Mouse (Mus musculus): ENCODE data around the gene Cdk5rap3. TPM values are rescaled to one million over a fixed set of nuclear protein-coding genes. Genes with fewer than 3 reads are reported as not detected.

Cdk5rap3 gene
- polyA plus RNA-seq (2015; fragmentation: Nextera tagmentation; extraction: Ambion mirVana) = 39.5 and 46.3 TPM in 2 replicates

GRCm38 (mm10) chr11:96916044-96916884 lies at the start of gene Cdk5rap3:
Cdk5rap3 (minus strand) TSS chr11:96916496.

GRCm38 (mm10) chr11:96943746-96944304 lies 27.5 kb upstream of the Cdk5rap3 start, which contains the start of gene Pnpo:
Pnpo (minus strand) TSS chr11:96943986.

GRCm38 (mm10) chr11:96928088-96928487 lies 11.8 kb upstream of the Cdk5rap3 start, which contains the start of gene Prr15l:
Prr15l (plus strand) TSS chr11:96928104.

Other genes starting within 250 kb of the Cdk5rap3 start
- gene Snx11, start 138.9 kb downstream of the Cdk5rap3 start, polyA plus RNA-seq (2015; fragmentation: Nextera tagmentation; extraction: Ambion mirVana) = 7.6 and 8.6 TPM in 2 replicates
- 36.4 and 38.9 TPM in 2 replicates for gene Cbx1, start 127.4 kb downstream of the Cdk5rap3 start, polyA plus RNA-seq (2015; fragmentation: Nextera tagmentation; extraction: Ambion mirVana)
- 92.9 and 93.4 TPM in 2 replicates for gene Nfe2l1, start 86.5 kb downstream of the Cdk5rap3 start, polyA plus RNA-seq (2015; fragmentation: Nextera tagmentation; extraction: Ambion mirVana)
- 160 and 192 TPM in 2 replicates for gene Copz2, start 66.6 kb downstream of the Cdk5rap3 start, polyA plus RNA-seq (2015; fragmentation: Nextera tagmentation; extraction: Ambion mirVana)
- gene Prr15l, start 11.6 kb upstream of the Cdk5rap3 start, polyA plus RNA-seq (2015; fragmentation: Nextera tagmentation; extraction: Ambion mirVana) = 0.18 TPM in 1 of 2 replicates, not detected in the other
- 14.3 and 16.0 TPM in 2 replicates for gene Pnpo, start 27.5 kb upstream of the Cdk5rap3 start, polyA plus RNA-seq (2015; fragmentation: Nextera tagmentation; extraction: Ambion mirVana)
- 8.1 and 10.1 TPM in 2 replicates for gene Sp2, start 66.5 kb upstream of the Cdk5rap3 start, polyA plus RNA-seq (2015; fragmentation: Nextera tagmentation; extraction: Ambion mirVana)
- 0.12 and 0.41 TPM in 2 replicates for gene Sp6, start 96.9 kb upstream of the Cdk5rap3 start, polyA plus RNA-seq (2015; fragmentation: Nextera tagmentation; extraction: Ambion mirVana)
- gene Scrn2, start 113.4 kb upstream of the Cdk5rap3 start, polyA plus RNA-seq (2015; fragmentation: Nextera tagmentation; extraction: Ambion mirVana) = 10.1 and 11.1 TPM in 2 replicates
- 0.16 and 0.50 TPM in 2 replicates for gene Lrrc46, start 124.9 kb upstream of the Cdk5rap3 start, polyA plus RNA-seq (2015; fragmentation: Nextera tagmentation; extraction: Ambion mirVana)
- 64.1 and 67.5 TPM in 2 replicates for gene Mrpl10, start 125.1 kb upstream of the Cdk5rap3 start, polyA plus RNA-seq (2015; fragmentation: Nextera tagmentation; extraction: Ambion mirVana)
- 2.8 and 3.6 TPM in 2 replicates for gene Osbpl7, start 134.1 kb upstream of the Cdk5rap3 start, polyA plus RNA-seq (2015; fragmentation: Nextera tagmentation; extraction: Ambion mirVana)
- 0.54 and 0.55 TPM in 2 replicates for gene Tbx21, start 198.8 kb upstream of the Cdk5rap3 start, polyA plus RNA-seq (2015; fragmentation: Nextera tagmentation; extraction: Ambion mirVana)
- gene Tbkbp1, start 235.0 kb upstream of the Cdk5rap3 start, polyA plus RNA-seq (2015; fragmentation: Nextera tagmentation; extraction: Ambion mirVana) = 2.8 and 3.7 TPM in 2 replicates

Measured in skeletal muscle tissue, postnatal 0 days (tissue).